Mouse (Mus musculus) intestine, postnatal 0 days (tissue): ENCODE results near the gene Cyp2d26. TPM values are rescaled to one million over a fixed set of nuclear protein-coding genes. Genes with fewer than 3 reads are reported as not detected.

Experiments used
- ATAC-seq: fragments of 200-750 bp; cut with Nextera tagmentation; 2 replicates; pipeline ENCODE4 v1.8.0; 2017; ENCODE audit warnings: mild to moderate bottlenecking, moderate TSS enrichment, moderate library complexity
- H3K27ac ChIP-seq: fragments of 300-500 bp; sonication (generic); 2 replicates; pipeline ENCODE4 v1.5.1; 2014; ENCODE audit warnings: mild to moderate bottlenecking, low read depth, low read length, moderate library complexity
- H3K27me3 ChIP-seq: fragments of 300-500 bp; sonication (generic); replicated peaks from 2 replicates; pipeline ENCODE4 v1.6.1; 2014; ENCODE audit warnings: low read length, mixed read lengths; ENCODE audit not compliant: control insufficient read depth, insufficient read depth
- H3K36me3 ChIP-seq: fragments of 300-500 bp; sonication (generic); 2 replicates; pipeline ENCODE4 v1.6.1; 2014; ENCODE audit warnings: mild to moderate bottlenecking, moderate library complexity; ENCODE audit not compliant: control insufficient read depth, insufficient read depth
- H3K4me1 ChIP-seq: fragments of 300-500 bp; sonication (generic); replicated peaks from 2 replicates; pipeline ENCODE4 v1.6.1; 2014; ENCODE audit warnings: antibody characterized with exemption, low read length, mixed read lengths; ENCODE audit not compliant: control insufficient read depth, insufficient read depth
- H3K4me2 ChIP-seq: fragments of 300-500 bp; sonication (generic); replicated peaks from 2 replicates; pipeline ENCODE4 v1.6.1; 2014; ENCODE audit warnings: low read depth, mild to moderate bottlenecking, moderate library complexity
- H3K4me3 ChIP-seq: fragments of 300-500 bp; sonication (generic); 2 replicates; pipeline ENCODE4 v1.5.1; 2014; ENCODE audit warnings: low read depth, low read length
- H3K9ac ChIP-seq: fragments of 300-500 bp; sonication (generic); 2 replicates; pipeline ENCODE4 v1.6.1; 2014; ENCODE audit warnings: mild to moderate bottlenecking, low read depth, low read length
- H3K9me3 ChIP-seq: fragments of 300-500 bp; sonication (generic); 2 replicates; pipeline ENCODE4 v1.6.1; 2016; ENCODE audit warnings: mixed run types; ENCODE audit not compliant: control insufficient read depth
- CTCF ChIP-seq: sonication (generic); IDR thresholded peaks from 2 replicates; pipeline ENCODE4 v1.5.1; 2016; ENCODE audit warnings: low read depth, mild to moderate bottlenecking, control low read depth, antibody characterized with exemption, moderate library complexity
- WGBS: fragments of 180-500 bp; shearing (Covaris S2); extraction: QIAGEN DNeasy Blood & Tissue Kit; methylation state at CpG from one replicate; pipeline ENCODE4 v1.1.7; 2014; 5-methylcytosine and 5-hydroxymethylcytosine counted together
- microRNA-seq: library from miRNA; unstranded; fragments of <30 nt; microRNA quantifications from one replicate; pipeline ENCODE4, GENCODE M21; 2016
- polyA plus RNA-seq: library from polyadenylated mRNA; unstranded; fragments of >200 nt; fragmentation: Nextera tagmentation; extraction: Ambion mirVana; gene quantifications from 2 replicates; pipeline ENCODE4 v1.2.1, GENCODE M21; 2015

Gene Cyp2d26
- polyA plus RNA-seq, 1 experiment from 2014 or later, result 87.1 TPM

- H3K36me3 ChIP-seq, result no peaks in the 10 kb centered on the region
- no peak for TF ChIP-seq CTCF
- H3K4me1 ChIP-seq, result no peaks in the 10 kb centered on the region
- H3K27ac ChIP-seq, result no peak overlapping the region
- no peak overlapping the region for H3K4me3 ChIP-seq
- WGBS, result 88% methylated on average over 2 of the region's 2 CpGs
- no peak overlapping the region for H3K9ac ChIP-seq
- H3K4me2 ChIP-seq, result no peak overlapping the region
- no peaks in the 10 kb centered on the region for H3K9me3 ChIP-seq
- H3K27me3 ChIP-seq, result no peaks in the 10 kb centered on the region
- ATAC-seq, result no peak
These were observed 28.2 kb downstream of the Cyp2d26 start for GRCm38 (mm10) chr15:82765943-82766342.

- Histone ChIP-seq H3K27ac (no peak overlapping the region), H3K36me3 (no peaks in the 10 kb centered on the region), H3K4me3 (no peak overlapping the region), H3K9ac (no peak overlapping the region), H3K9me3 (no peaks in the 10 kb centered on the region), H3K4me2 (no peak overlapping the region), H3K4me1 (no peaks in the 10 kb centered on the region), H3K27me3 (no peaks in the 10 kb centered on the region)
- 83% methylated on average over 6 of the region's 6 CpGs for WGBS
- no peak for ATAC-seq
- TF ChIP-seq CTCF, result no peak
These were observed 29.2 kb downstream of the Cyp2d26 start for GRCm38 (mm10) chr15:82764881-82765280.

- Histone ChIP-seq H3K27me3 (no peaks in the 10 kb centered on the region), H3K9me3 (no peaks in the 10 kb centered on the region), H3K4me3 (no peak within 1 kb of the TSS), H3K9ac (no peak within 1 kb of the TSS), H3K27ac (no peak within 1 kb of the TSS), H3K4me2 (no peak within 1 kb of the TSS), H3K36me3 (no peaks in the 10 kb centered on the region), H3K4me1 (no peaks in the 10 kb centered on the region)
- ATAC-seq, result peak; percentile 16; the same call in 1 of the 2 replicates
- 89% methylated on average over 9 of the region's 9 CpGs for WGBS
- no peak for TF ChIP-seq CTCF
These were observed 30.3 kb downstream of the Cyp2d26 start, which contains the start of gene Cyp2d40 for GRCm38 (mm10) chr15:82763631-82764420. Gene Cyp2d40 (minus strand): TSS chr15:82764183.

GRCm38 (mm10) chr15:82748141-82748540, 46.0 kb downstream of the Cyp2d26 start:
- Histone ChIP-seq H3K4me1 (no peaks in the 10 kb centered on the region), H3K4me3 (no peak overlapping the region), H3K9ac (no peak overlapping the region), H3K9me3 (0 out of 2 replicates have a peak, but pooled peaks cover 5% of the 10 kb centered on the region), H3K27me3 (no peaks in the 10 kb centered on the region), H3K27ac (no peak overlapping the region), H3K36me3 (no peaks in the 10 kb centered on the region), H3K4me2 (no peak overlapping the region)
- no peak for ATAC-seq
- TF ChIP-seq CTCF, result no peak
- WGBS, result 55% methylated on average over 1 of the region's 1 CpGs

GRCm38 (mm10) chr15:82747516-82747915, 46.6 kb downstream of the Cyp2d26 start:
- H3K4me3 ChIP-seq, result no peak overlapping the region
- ATAC-seq, result no peak
- H3K36me3 ChIP-seq, result no peaks in the 10 kb centered on the region
- no peak overlapping the region for H3K4me2 ChIP-seq
- 31% methylated on average over 1 of the region's 1 CpGs for WGBS
- no peak overlapping the region for H3K27ac ChIP-seq
- no peaks in the 10 kb centered on the region for H3K4me1 ChIP-seq
- H3K9me3 ChIP-seq, result 0 out of 2 replicates have a peak, but pooled peaks cover 5% of the 10 kb centered on the region
- no peaks in the 10 kb centered on the region for H3K27me3 ChIP-seq
- no peak overlapping the region for H3K9ac ChIP-seq
- TF ChIP-seq CTCF, result no peak

Small RNA genes lying within 50 kb of the gene (microRNA-seq; reads per million reads assigned to microRNA genes)
- not detected for gene Gm27618

Other genes with a start within 250 kb of the Cyp2d26 start
- gene Cyp2d12, start 239.2 kb downstream of the Cyp2d26 start, polyA plus RNA-seq, result not detected in 2 replicates
- gene Cyp2d34, start 173.3 kb downstream of the Cyp2d26 start, polyA plus RNA-seq, result 0.22 and 0.30 TPM in 2 replicates
- gene Cyp2d40, start 30.1 kb downstream of the Cyp2d26 start, polyA plus RNA-seq, result not detected in 2 replicates
- gene Tcf20, start 193.6 kb upstream of the Cyp2d26 start, polyA plus RNA-seq, result 3.9 and 4.1 TPM in 2 replicates
- gene Nfam1, start 239.0 kb upstream of the Cyp2d26 start, polyA plus RNA-seq, result 1.1 and 1.2 TPM in 2 replicates